Mouse (Mus musculus): ENCODE results near the gene Amy2a1.
"Not testable (repeated sequence)": the region's sequence is repeated elsewhere in the genome, so short reads cannot be mapped to it uniquely, and the experiment has no call there.

Amy2a1 gene

GRCm38 (mm10) chr3:113532328-113532727 lies at the start of gene Amy2a1:
TSS of gene Amy2a1 (minus strand) at chr3:113532428.
- not testable (repeated sequence) for DNase-seq (ENCODE audit: low spot score)

- DNase-seq (ENCODE audit: low spot score), result no peak
Observed at GRCm38 (mm10) chr3:113574578-113574977, 42.4 kb upstream of the Amy2a1 start.

DNA sequence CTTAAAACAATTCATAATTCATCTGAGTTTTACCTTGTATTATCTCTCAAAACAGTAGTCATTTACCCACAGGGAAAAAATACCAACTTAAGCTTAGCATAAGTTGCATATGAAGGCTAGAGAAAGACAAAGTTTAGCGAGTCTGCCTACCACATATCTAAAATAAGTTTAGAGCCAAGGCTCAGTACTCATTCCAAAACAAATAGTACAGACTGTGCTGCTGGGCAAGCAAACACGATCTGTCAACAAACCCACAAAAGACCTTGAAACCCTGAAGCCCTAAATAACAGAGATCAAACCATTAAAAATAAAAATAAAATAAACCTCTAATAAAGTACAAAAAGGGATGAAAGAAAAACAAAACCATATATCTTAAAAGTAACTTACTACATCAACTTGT lies 41.9 kb upstream of the Amy2a1 start:
- no peak for DNase-seq (ENCODE audit: low spot score)

GRCm38 (mm10) chr3:113572158-113572557 lies 39.9 kb upstream of the Amy2a1 start:
- DNase-seq (ENCODE audit: low spot score), result no peak

- DNase-seq (ENCODE audit: low spot score), result no peak
Observed at GRCm38 (mm10) chr3:113539692-113540091, 7.5 kb upstream of the Amy2a1 start.
